Mouse (Mus musculus) inflammation-experienced regulatory T-cells, adult 16 weeks (primary cell): Measurements from ENCODE around the gene Pax2. TPM values are rescaled to one million over a fixed set of nuclear protein-coding genes. Genes with fewer than 3 reads are reported as not detected.

Source experiments
- polyA plus RNA-seq: library from polyadenylated mRNA; unstranded; fragments of 100-300 nt; shearing (Covaris generic); gene quantifications from one replicate; pipeline ENCODE4 v1.2.1, GENCODE M21; 2017

Pax2 gene
- polyA plus RNA-seq = not detected

DNA sequence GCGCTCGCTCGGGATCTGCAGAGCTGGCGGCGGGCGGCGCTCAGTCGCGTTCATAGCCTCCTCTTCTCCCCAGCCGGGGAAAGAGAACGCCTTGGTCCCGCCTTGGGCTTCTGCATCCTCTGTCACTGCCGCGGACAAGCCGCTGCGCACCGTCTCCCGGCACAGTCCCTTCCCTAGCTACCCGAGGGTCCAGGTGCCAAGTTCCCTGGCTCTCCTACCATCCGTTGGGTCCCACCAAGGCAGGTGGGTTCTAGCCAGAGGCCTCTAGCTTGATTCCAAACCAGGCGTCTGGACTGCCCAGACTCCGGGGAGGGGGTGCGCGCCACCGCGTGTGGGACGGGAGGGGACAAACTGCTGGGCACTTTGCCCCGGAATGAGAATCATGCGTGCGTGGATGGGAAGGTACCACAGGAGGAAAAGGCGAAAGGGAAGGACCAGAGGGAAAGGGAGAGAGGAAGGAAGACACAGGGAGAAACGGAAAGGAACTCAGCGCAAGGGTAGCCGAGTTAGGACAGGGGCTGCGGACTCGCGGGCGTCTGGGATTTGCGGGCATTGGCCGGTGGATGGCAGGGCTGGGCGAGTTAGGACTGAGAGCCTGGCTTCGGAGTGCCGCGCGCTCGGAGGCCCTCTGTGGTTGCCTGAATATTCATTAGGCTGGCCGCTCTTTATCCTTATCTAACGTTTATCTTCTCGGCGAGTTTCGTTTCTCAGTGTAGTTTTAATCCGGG, at the start of gene Pax2:
TSS of gene Pax2 (plus strand) at position 353 of the 728 bp plus-strand sequence.

Other genes starting within 250 kb of the Pax2 start
- gene Sec31b, start 210.2 kb upstream of the Pax2 start, polyA plus RNA-seq = 5.7 TPM
- gene Gm20538, start 203.2 kb upstream of the Pax2 start, polyA plus RNA-seq = 1.7 TPM
- gene Ndufb8, start 200.6 kb upstream of the Pax2 start, polyA plus RNA-seq = 338 TPM
- 50.6 TPM for gene Hif1an, start 193.2 kb upstream of the Pax2 start, polyA plus RNA-seq
- gene Slf2, start 175.1 kb downstream of the Pax2 start, polyA plus RNA-seq = 56.9 TPM
- gene Sema4g, start 233.1 kb downstream of the Pax2 start, polyA plus RNA-seq = not detected
- 20.3 TPM for gene Twnk, start 249.6 kb downstream of the Pax2 start, polyA plus RNA-seq